Mouse (Mus musculus): ENCODE measurements around the gene Crip1. TPM values are rescaled to one million over a fixed set of nuclear protein-coding genes. Genes with fewer than 3 reads are reported as not detected.

Gene Crip1
- total RNA-seq, 2 experiments from 2014 or later = 151 to 176 TPM

DNA sequence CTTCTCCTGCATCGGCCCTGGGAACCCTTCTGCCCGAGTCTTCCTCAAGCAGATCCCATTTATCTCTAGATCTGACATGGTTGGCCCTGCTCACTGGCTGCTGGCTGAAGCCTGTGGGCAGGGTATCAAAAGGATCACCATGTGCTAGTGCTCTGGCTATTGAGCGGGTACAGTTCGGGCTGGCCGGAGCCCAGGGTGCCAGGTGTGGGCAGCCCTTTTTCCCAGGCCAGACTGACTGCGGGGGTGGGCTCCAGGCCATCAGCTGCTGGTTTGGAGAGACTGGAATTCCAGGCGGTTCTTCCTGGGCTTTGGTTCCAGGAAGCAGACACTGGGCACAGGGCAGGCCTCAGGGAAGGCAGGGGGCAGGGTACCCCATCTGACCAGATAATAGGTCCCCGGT is 1.4 kb downstream of the Crip1 start:
- DNase-seq = peak; percentile 39

DNA sequence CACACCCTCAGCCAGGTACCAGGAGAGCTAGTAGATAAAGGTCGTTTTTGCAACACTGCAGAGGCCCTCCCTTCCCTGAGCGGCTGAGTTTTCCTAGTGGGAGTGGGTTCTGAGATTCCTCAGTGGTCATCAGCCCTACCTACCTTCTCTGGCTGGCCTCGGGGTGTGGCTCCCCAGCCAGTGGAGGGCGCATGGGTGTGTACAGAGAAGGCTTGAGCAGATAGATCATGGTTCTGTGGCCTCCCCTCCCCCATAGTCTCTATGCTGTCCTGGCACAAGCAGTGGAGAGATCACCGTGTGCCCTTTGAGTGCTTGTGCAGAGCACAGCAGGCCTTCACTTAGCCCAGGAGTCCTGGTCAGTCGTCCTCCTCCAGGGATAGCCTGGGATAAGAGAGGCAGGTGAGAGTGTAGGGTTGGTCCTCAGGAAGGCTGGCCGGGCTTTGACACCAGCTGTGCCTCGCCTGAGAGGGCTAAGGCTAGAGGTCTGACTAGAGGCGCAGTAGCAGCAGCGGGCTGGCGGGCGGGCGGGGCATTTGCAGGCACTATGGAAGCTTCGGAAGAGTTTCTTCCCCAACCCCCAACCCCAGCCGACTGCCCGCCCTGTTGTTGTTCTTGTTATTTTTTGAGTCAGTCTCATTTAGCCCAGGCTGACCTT is 2.4 kb downstream of the Crip1 start:
- peak; percentile 49 for DNase-seq

DNA sequence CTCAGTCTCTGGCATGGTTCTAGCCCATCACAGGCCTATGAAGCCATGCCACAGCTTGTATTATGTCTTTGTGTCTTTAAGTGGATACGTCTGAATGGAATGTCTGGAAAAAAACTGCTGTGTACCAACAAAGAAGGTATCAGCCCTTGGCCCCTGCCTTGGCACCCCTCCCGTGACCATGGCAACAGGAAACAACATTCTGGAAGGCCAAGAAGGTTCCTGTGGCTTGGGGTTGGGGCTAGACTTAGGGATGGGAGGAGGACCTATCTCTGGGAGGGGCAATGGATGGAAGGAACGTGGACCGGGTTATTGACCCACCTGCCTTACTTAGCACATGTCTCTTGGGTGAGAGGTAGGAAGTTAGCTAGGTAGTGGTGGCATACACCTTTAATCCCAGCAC is 3.2 kb downstream of the Crip1 start:
- DNase-seq = no peak

DNA sequence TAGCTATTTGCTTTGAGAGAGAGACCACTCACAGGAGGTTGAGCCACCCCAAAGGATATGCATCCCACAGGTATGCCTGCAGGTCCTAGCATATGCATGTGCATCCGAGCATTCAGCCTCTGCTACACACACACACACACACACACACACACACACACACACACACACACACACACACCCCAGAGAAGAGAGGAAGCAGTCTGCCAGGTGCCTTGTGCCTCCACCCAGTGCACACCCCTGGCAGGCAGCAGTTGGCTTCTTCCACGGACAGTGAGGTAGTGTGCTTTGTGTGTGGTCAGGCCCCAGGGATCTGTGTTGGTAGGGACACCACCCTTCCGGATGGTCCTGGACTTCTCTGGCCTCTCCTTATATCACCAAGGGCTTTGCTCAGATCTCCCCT is 3.8 kb downstream of the Crip1 start:
- no peak for DNase-seq

DNA sequence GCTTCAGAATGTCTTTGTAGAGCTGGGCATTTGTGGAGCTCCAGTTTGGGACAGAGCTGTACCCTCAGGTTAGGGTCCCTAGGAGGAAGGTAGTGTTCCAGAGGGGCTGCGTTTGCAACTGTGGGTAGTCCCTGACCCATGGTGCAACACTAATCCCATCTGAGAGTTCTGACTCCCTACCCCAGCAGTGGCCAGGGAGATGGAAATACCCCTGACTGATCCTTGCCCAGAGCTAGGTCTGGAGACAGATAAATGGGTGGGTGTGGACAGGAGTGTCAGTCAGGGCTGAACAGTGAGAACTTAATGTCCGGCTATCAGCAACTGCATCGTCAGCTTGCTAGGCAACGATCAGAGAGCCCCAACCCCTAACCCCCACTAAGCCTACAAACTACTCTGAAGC is 4.5 kb downstream of the Crip1 start:
- no peak for DNase-seq

DNA sequence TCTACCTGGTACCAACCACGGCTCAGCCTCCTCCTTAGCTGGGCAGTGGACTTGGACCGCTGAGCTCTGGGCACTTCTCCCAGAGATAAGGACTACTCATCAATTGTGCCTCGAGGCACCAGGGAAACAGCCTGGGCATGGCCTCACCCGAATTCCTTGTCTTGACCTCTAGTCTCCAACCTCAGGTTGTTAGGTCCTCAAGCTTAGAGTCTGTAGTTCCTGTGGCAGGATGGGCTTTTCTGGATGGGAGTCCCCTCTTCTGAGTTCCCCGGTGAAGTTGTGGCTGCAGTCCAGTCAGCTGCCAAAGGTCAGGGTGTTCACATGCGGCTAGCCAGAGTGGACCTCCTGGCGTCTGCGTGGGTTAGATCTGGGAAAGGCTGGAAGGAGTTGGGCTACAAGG is 4.9 kb downstream of the Crip1 start:
- DNase-seq = no peak

DNA sequence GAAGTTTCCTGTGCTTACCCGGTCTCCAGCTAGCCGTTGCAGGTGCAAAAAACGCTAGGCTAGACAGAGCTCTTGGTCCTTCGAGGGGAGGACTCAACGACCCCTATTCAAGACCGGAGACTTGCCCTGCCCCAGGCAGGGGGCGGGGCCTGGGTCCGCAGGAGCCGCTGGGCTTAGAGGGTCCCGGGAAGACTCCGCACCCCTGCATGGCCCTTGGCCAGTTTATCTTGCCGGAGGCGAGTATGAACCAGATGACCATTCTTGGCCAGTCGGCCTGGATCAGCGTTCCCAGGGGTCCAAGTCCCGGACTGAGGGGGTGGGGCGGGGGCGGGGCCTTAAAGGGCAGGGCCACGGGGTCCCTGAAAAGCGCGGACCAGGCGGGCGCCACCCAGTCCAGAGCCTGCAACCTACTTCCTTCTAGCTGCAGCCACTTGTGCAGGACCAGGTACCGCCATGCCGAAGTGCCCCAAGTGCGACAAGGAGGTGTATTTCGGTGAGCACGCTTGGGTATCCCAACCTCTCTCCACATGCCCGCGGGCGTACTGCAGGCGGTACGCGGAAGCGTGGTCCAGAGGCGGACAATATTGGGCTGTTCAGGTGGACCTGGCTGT is 5.7 kb downstream of the Crip1 start:
- peak; percentile 51 for DNase-seq

DNA sequence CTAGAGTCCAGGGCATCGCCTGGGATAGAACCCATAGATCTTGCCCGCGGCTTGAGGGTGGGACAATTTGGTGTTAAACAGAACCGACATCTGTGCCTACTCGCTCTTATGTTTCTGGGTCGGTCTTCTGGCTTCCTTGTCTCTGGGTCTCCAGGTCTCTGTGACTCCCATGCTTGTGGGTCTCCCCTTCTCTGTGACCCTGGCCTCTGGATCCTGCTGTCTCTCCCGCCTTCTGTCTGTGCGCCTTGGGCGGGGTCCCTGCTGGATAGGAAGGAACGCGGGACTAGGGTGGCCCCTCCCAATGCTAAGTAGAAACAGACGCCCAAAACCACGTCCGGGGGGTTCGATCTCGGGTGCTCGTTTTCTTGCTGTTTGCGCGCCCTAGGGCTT is 6.2 kb downstream of the Crip1 start:
- peak; percentile 32 for DNase-seq

DNA sequence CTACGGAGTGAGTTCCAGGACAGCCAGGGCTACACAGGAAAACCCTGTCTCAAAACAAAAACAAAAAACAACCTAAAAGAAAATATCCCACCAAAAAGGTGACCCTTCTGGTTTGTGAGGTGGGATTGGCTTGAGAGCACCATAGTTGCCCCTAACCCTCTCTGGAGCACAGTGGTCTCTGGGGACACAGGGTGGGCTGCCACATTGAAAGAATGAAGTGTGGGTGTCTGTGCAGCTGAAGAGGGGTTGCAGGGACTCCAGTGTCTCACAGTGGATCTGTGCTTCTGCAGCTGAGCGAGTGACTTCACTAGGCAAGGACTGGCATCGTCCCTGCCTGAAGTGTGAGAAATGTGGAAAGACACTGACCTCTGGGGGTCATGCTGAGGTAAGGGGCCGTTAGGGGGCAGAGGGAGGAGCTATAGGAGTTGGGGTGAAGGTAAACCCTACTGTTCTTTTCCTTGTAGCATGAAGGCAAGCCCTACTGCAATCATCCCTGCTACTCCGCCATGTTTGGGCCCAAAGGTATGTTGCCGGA is 6.9 kb downstream of the Crip1 start:
- DNase-seq = no peak

DNA sequence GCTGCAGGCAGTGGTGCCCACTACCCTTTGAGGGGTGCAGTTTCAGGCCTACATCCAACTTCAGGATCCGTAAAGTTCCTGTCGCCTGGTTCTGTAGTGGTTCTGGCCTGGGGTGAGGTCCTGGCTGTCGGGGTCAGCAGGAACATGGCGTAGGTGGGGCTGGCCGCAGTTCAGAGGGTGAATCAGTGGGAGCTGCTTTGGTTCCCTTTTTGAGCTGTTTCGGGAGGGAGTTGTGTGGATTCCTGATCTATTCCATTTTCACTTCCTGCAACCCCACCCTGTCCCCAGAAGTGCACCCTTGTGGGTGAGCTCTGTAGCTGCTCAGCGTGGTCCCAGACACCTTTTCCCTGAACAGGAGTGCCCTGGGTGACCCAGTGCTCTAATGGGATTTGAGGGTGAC is 7.9 kb downstream of the Crip1 start:
- DNase-seq = no peak

DNA sequence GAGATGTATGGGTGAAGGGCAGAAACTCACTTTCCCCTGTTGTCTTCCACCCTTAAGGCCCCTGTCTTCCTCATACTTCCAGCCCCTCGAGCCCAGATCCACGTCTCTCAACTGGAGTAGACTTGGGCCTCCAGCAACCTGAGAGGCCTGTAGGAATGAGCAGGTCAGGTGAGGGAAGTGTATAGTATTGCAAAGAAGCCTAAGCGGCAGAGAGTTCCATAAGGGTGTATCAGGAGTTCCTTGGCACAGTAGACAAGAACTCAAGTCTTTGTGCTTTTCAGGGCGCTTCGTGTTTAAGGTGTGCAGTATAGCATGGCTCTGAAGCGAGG is 8.6 kb downstream of the Crip1 start:
- no peak for DNase-seq

DNA sequence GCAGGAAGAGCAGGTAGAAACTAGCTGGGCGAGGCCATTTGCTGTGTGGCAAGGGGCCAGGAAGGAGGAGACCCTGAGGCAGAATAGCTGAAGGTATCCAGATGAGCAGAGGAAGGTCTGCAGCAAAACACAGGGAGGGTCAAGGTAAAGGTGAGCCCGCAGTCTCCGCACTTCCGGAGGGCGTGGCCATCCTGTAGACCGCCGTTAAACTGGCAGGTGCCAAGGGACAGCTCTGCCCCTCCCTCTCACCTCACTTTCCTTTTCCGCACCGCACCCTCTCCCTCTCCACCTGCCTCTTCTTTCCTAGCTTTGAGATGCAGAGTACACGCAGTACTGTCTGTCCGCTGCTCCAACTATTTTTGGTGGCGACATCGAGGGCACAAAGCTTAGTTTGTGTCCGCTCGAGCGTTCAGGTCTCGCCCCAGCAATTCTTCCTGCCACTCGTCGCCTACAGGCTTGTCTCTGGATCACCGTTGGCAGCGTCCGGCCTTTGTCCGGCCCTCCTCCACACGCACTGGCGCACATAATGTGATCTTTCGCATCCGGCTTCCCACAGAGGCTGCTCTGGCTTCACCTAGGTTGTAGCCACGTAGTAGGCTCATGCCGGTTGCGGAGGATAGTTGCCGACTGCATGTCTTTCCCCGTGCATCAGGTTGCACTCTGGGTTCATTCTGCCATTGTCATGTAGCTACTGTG is 9.1 kb downstream of the Crip1 start:
- peak; percentile 67 for DNase-seq

DNA sequence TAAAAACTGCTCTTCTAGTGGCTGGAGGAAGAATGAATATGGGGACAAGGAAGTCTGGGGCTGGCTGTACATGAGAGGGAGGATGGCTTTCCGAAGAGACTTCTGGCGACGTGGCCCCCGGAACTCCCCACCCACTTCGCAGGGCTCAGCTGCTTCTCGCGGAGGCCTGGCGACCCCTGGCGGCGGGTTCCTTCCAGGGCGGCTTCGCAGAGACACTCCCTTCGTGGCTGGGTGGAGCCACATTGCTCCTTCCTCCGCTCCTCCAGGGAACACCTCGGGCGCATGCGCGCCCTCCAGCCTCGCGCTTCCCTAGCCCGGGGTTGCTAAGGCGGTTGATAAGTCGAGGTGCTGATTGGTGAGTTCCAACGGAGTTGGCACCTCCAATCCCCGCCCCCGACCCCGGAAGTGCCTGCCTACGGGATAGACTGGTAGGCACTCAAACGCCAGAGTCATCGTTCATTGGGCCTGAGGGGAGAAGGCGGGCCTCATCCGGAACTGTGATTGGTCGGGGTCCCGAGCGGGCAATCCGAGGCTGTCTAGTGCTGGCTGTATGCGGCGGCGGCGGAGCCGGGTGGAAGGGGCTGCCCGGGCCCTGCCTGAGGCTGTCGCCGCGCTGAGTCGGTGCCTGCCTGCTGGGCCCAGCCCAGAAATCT is 9.9 kb downstream of the Crip1 start, which contains the start of gene Tedc1:
Tedc1 (plus strand) TSS at position 535 of the 653 bp plus-strand sequence.
- peak; percentile 100 for DNase-seq

DNA sequence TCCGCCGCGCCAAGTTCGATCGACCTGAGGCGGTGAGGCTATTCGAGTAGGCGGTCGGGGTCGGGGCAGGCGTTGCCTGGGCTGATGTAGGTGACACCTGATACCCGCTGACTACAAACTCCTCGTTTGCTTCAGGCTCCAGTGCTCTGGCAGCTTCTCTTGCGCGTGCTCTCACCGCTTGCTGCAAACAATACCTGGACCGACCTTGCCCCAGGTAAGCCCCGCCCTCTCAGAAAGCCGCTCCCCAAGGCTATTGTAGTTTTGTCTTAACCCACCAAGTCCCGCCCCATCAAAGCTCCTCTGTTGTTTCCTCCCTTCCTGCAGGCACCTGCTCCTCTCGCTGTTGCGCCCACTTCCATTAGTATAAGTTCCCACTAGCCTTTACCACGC is 10.4 kb downstream of the Crip1 start:
- DNase-seq = no peak

DNA sequence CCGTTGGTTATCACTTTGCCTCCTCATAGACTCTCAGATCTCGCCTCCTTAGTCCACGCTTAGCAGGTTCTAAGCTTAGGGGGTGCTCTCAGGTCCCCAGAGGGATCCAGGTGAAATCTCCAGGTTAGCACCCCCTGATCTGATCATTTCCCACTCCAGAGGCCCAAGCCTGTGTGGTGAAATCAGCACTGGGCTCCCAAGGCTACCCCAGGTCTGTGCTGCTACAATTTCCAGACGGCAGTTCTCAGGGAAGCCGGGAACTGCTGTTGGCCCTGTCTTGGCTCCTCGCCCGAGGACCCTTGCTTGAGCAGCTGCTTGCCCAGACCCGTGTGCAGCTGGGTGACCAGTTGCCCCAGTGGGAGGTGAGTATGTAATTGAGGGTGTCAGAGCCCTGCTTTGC is 10.9 kb downstream of the Crip1 start:
- DNase-seq = no peak

DNA sequence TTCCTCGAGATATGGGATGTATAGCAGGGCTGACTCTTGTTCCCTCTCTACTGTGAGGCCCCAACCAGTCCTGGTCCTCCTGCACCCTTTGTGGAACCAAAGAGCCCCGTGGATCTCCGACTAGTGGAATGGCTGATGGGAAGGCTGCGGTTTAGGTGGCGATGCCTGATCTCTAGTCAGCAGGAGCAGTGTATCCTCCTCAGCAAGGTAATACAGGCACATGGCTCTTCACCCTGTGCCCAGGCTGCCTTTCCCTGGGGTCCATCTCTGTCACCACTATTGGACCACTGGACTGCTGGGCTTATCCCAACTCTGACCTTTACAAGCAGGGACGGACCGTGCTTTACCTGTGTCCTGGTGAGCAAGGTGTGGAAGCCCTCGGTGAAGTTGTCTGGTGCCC is 11.4 kb downstream of the Crip1 start:
- DNase-seq = no peak

DNA sequence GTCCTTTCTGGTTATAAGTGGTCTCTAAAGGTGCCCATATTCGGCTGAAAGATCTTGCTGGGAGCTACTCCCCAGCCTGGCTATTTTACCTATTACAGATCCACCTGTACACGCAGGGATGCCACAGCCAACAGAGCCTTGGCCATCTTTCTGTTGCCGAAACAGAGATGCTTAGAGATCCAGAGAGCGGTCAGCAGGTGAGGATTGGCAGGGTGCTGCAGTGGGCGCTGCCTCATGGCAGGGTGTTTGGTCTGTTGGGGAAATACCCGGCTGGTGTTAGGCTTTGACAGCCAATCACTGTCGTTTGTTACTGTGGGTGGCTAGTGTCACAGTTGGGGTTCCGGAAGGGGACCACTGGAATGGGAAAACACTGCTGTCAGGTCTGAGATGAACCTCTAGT is 11.9 kb downstream of the Crip1 start:
- DNase-seq = no peak

DNA sequence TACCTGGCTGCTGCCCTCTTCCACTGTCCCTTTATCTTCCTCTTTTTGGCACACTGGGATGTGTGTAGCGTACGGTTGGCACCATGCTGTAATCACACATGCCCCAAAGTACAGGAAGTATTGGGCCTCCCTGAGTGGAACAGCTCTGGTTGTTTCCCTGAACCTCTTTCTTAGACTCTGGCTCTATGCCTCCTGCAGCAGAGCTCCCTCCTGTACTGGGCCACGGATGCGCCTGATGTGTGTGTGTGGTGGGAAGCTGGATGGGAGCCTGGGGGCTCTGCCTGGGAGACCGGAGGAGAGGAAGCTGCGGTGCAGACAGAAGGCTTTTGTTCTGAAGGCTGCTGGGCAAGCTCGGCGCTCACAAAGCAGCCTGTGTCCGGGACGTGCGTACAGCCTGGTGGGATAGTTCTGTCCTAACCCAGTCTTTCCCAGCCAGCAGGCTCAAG is 17.5 kb downstream of the Crip1 start:
- no peak for DNase-seq

DNA sequence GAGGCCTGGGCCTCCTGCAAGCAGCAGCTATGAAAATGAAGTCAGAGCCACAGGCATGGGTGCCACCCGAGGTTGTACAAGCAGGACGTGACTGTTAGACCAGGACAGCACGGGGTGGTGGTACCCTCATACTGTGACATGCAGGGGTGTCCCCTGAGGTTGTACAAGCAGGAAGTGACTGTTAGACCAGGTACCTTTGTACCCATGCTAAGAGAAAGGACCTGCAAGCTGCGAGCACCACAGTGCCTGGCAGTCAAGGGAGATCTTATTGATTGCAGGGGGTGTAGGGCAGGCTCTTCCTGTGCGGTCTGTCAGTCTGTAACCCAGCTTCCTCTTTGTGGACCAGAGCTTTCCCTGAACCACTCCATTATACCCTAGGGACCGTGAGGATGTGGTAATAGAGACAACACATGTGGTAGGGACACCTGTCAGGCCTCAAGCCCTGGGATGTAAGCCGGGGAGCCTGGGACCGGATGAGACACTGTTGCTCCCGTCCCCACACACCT is 22.0 kb downstream of the Crip1 start:
- DNase-seq = no peak

DNA sequence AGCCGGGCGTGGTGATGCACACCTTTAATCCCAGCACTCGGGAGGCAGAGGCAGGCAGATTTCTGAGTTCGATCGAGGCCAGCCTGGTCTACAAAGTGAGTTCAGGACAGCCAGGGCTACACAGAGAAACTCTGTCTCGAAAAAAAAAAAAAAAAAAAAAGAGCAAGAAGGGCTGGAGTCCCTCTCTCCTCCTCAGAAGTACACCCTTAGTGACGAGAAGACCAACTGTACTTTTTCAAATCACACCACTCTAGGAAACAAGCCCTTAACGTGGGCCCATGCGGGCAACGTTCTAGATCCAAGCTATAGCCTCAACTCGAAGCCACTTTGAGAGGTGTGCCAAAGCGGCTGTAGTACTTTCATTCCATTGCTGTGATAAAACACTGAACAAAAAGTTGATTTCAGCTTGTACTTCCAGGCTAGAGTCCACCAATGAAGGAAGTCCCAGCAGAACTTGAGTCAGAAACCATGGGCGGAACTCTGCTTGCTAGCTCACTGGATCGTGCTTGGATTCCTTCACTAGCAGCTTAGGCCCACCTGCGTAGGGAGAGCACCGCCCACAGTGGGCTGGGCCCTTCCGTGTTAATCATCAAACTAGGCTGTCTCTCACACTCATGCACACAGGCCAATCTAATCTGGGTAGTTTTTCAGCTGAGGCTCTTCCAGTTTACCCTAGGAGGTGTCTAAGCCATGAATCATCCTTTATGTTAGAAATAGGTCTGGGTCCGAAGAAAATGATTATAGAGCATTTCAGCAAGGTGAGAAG is 31.0 kb downstream of the Crip1 start:
- DNase-seq = no peak

DNA sequence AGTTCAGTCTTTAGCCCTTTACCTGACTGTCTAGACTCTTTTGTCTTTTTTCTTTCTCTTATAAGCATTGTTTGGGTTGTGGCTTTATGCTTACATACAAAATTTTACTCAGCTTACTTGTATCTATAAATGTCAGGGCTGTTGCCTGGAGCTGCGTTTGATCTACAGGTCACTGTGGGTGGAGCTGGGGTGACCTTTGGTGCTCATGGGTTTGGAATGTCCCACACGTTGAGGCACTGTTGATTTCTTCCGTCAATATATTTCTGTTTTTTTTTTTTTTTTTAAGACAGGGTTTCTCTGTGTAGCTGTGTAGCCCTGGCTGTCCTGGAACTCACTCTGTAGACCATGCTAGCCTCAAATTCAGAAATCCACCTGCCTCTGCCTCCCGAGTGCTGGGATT is 34.9 kb downstream of the Crip1 start:
- DNase-seq = peak; percentile 21

DNA sequence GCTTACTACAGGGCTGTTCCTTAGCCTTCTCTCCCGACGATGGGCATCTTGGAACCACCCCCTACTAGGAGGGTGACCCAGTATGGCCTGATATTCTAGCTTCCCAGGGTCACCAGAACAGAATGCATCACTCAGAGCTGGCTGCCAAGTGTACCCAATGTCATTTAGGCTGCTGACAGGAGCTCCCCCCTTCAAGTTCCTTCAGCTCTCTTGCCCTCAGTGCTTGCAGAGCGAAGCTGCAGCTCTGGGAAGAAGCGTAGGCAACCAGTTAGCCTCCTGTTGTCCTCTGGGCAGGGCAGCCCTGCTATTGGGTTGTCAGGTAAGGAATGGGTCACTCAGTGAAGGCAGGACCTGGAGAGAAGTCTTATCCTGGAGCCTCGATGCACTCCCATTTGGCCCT is 38.8 kb downstream of the Crip1 start:
- DNase-seq = no peak
